Mouse (Mus musculus) spleen, embryonic (tissue): ENCODE results near the gene Clip3.

ENCODE experiments used
- CTCF ChIA-PET: fragments of 350-600 bp; sonication (Branson Sonifier 250); formaldehyde crosslinking; loops from one replicate; lab custom pipeline; 2022; lab: Charles Lee

Clip3 gene

DNA sequence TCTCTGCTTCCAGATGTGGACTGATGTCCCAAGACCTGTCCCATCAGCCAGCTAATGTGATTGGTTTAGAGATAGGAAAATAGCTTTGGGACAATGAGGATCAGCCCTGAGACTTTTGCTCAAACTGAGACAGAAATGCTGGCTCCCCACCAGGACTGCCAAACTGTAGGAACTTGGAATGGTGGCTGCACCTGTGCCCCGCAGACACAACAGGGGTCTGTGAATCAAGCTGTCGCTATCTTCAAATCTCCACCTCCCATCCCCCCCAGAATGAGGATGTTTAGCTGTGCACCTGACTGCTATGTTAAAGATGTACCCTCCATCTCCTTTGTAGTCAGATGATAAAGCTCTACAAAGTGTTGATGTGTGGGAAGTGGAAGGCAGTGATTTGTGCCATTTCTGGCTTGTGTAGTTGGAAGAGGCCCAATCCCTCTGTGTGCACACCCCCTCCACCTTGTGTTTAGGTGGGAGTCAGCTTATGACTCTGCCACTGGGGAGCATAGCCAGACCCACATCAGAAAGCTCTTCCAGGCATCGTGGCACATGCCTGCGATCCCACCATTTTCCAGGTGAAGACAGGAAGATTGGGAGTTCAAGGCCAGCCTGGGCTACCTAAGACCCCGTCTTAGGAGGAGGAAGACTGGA lies 32.9 kb downstream of the Clip3 start:
- CTCF ChIA-PET = interaction anchor here (0.6 kb wide), 1 partner anchor 109 kb away, joined by 3 read pairs; no protein-coding TSS in a partner anchor

- CTCF ChIA-PET = no interaction called here
Measured at GRCm38 (mm10) chr7:30325364-30325763, 33.8 kb downstream of the Clip3 start.

DNA sequence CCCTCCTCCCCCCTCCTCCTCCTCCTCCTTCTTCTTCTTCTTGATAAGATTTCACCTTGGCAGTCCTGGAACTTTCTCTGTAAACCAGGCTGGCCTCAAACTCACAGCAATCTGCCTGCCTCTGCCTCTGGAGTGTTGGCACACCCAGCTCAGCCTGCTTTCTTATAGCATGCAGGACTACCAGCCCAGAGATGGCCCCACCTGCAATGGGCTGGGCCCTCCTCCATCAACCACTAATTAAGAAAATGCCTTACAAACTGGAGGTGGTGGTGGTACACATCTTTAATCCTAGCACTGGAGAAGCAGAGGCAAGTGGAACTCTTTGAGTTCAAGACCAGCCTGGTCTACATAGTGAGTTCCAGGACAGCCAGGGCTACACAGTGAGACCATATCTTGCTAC lies 34.9 kb downstream of the Clip3 start:
- CTCF ChIA-PET = no interaction called here

DNA sequence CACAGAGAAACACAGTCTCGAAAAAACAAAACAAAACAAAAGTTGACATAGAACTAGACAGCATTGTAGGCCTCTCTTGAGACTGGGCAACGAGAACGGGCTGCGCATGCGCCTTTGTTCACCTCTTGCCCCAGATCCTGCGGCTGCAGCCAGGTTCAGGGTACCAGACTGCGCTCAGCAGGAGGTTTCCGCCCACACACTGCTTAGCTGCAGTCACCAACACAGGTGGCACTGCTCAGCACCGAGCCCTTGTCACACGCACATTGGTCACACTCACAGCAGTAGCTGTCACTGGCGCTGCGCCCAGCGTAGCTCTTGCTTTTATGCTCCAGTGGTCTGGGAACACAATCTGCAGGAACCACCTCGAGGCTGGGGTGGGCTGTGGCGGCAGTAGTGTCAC lies 35.6 kb downstream of the Clip3 start:
- CTCF ChIA-PET = interaction anchor here (0.6 kb wide), 1 partner anchor 948 kb away, joined by 3 read pairs; no protein-coding TSS in a partner anchor

GRCm38 (mm10) chr7:30328379-30328778 lies 36.9 kb downstream of the Clip3 start:
- CTCF ChIA-PET = no interaction called here

GRCm38 (mm10) chr7:30331887-30332286 lies 40.4 kb downstream of the Clip3 start:
- CTCF ChIA-PET = interaction anchor here (0.6 to 1.0 kb wide), 2 partner anchors 13 to 315 kb away, joined by 5 to 6 read pairs; no protein-coding TSS in a partner anchor

DNA sequence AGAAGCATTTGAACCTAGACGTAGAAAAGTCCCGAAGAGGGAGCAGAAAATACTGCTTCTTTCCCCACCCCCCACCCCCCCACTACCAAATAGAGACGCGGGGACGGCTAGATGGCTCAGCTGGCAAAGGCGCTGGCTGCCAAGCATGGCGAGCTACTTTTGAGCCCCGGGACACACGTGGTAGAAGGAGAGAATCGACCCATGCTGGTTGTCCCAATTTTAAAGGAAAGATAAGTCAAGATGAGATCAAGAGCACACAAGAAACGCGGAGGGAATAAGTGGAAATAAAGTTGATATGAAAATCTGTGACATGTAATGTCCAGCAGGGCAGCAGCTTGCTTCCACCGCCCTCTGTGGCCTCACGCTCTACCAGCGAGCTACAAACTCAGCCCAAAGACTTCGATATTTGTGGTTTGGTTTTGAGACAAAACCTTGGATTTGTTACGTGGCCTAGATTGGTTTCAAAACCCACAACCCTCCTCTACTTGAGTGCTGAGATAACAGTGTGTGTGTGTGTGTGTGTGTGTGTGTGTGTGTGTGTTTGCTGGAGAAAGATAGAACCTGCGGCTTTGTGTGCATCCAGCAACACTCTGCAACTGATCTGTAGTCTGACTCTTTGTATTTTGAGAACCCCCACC lies 41.2 kb downstream of the Clip3 start:
- CTCF ChIA-PET = interaction anchor here (0.6 to 1.0 kb wide), 4 partner anchors 12 to 499 kb away, joined by 3 to 6 read pairs (median 5); no protein-coding TSS in a partner anchor

GRCm38 (mm10) chr7:30333436-30333835 lies 41.9 kb downstream of the Clip3 start:
- CTCF ChIA-PET = interaction anchor here (0.6 kb wide), 1 partner anchor 159 kb away, joined by 3 read pairs; no protein-coding TSS in a partner anchor

- CTCF ChIA-PET = no interaction called here
Measured at GRCm38 (mm10) chr7:30334563-30334962, 43.0 kb downstream of the Clip3 start.

- CTCF ChIA-PET = interaction anchor here (0.6 kb wide), 1 partner anchor 54 kb away, joined by 7 read pairs; no protein-coding TSS in a partner anchor
Measured at GRCm38 (mm10) chr7:30335688-30336087, 44.2 kb downstream of the Clip3 start.

DNA sequence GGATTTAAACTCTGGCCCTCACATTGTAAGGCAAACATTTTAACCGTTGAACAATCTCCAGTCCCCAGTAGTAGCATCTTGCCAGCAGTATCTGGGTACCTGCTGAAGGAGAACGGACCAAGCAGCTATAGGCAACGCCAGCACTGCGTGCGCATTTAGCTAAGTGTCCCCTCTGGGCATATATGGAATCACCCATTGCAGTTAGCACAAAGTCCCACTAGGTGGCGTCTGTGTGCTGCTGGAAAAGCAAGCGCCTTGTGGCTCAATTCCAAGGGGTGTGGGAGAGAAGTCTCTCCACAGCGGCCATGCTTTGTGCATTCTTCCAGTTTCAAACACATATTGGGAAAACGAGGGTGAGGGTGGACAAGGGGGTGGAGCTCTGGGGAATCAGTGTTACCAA lies 44.9 kb downstream of the Clip3 start:
- CTCF ChIA-PET = interaction anchor here (0.6 kb wide), 1 partner anchor 55 kb away, joined by 7 read pairs; no protein-coding TSS in a partner anchor

DNA sequence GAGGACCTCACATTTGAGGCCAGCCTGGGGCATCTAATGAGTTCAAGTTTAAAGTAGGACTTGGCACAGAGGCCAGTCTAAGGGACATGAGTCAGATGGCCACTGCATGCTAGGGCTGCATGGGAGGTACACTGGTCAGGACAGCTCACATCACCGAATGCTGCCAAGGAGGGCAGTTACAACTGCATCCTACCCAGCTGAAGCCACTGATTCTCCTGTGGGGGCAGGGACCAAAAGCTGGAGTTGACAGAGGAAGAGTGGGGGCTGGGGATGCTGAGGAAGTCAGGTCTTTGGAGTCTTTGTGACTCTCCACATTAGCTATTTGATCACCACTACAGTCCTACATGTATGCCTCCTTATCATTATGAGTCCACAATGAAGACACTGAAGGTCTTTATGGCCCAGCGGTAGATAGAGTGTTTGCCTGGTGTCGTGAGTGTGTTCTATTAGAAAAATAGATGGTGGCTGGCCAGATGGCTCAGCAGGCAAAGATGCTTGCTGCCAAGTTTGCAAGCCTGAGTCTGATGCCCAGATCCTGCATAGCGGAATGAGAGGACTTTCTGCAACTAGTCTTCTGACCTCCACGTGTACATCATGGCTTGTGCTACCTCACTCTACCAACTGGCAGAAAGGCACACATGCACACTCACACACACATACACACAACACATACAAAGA lies 48.0 kb downstream of the Clip3 start:
- CTCF ChIA-PET = no interaction called here

DNA sequence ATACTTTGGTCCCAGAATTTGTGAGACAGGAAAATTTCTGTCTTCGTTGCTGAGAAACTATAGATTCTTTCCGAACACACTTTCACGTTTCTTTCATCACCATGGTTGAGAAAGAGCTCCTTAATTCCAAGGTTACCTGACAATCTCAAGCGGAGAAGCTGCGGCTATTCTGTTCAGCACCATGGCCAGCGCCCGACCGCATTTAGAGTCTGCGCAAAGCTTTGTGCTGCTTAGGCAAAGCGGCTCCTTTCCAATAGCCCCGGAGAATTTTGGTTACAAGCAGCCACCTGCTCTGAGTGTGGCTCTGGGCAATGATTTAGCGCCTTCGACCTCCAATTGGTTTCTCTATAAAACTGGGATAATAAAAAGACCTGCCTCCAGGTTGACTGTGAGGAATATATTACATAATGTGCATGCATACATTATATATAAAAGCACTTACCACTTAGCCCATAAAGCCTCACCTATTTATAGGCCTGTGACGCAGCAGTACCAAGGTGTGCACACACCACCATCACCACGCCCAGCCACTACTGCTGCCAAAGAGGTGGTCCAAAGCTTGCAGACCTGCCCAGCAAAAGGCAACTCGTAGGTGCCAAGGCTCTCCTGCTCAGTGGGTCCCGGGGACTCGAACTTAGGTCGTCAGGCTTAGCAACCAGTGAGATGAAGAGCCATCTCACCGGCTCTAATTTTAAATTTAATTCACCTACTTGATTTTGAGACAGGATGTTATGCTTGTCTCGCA lies 55.3 kb downstream of the Clip3 start:
- CTCF ChIA-PET = interaction anchor here (0.6 kb wide), 1 partner anchor 204 kb away, joined by 4 read pairs; no protein-coding TSS in a partner anchor

- CTCF ChIA-PET = interaction anchor here (0.7 kb wide), 1 partner anchor 788 kb away, joined by 3 read pairs; no protein-coding TSS in a partner anchor
Measured at GRCm38 (mm10) chr7:30347828-30348227, 56.3 kb downstream of the Clip3 start.

- CTCF ChIA-PET = interaction anchor here (0.7 kb wide), 1 partner anchor 83 kb away, joined by 3 read pairs; no protein-coding TSS in a partner anchor
Measured at GRCm38 (mm10) chr7:30353279-30353822, 61.8 kb downstream of the Clip3 start.

- CTCF ChIA-PET = interaction anchor here (0.6 to 0.7 kb wide), 2 partner anchors 72 to 83 kb away, joined by 3 read pairs; no protein-coding TSS in a partner anchor
Measured at GRCm38 (mm10) chr7:30354059-30354458, 62.5 kb downstream of the Clip3 start.
